Mouse (Mus musculus) spleen, postnatal 36 days (tissue): ENCODE results near the gene Epn3.

Source experiments
- DNase-seq, 2 experiments: peaks; one replicate each; pipeline ENCODE4 v3.0.0; 2022; ENCODE audit warnings: low spot score in 2 of 2, mixed read lengths in 1 of 2

Gene Epn3

DNA sequence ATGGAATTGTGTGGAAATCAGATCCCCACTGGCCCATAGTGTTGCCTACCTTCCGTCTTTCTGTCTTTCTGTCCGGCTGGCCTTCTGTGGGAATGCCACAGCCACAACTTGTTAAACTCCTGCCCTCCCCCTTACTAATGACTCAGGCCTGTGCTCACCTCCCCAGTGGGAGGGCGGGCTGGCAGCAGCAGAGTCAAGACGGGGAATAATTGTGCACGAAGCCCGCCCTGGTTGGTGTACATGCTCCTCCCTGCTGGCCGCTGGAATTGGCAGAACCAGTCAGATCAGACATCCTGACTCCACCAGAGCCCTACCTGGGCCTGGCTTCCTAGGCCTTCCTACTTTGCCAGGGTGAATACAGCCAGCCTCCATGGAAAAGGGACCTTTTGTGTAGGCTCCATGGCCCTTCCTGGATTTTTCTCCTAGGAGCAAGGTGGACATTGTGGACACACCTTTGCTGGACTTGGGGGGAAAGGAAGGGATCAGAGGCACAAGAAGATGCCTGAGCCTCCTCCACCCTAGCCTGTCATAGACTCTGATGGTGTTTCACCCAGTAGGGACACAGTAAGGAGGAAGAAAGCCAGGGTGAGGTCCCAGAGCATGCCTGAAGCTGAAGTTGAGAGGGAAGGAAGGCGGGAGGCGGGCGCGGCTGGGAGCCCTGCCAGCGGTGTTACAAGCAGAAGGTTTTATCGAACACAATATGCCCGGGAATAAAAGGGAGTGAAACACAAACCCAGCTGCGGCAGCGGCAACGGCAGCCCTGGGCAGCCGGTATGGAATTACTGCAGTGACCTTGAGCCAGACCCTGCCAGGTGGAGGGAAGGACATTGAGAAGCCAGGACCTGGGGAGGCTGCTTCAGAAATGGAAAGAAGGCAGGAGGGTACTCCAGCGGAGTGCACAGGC is 1.4 kb downstream of the Epn3 start:
- no peak for DNase-seq

DNA sequence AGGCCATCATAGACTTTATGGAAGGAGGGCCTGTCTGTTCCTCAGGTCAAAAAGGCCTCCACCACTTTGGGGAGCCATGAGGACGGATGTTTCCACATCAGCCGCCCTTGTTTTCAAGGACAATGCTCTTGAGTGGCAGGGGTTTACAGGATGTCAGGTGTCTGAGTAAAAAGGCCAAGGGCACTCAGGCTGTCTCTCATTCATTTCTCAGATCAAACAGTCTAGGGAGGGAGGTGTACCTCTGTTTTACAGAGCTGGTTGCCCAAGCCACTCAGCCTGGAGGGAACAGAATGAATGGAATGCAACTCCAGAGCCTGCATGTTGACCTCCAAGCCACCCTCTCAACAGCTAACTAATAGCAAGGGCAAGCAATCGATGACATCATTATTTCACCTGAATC is 4.4 kb downstream of the Epn3 start:
- DNase-seq = no peak

DNA sequence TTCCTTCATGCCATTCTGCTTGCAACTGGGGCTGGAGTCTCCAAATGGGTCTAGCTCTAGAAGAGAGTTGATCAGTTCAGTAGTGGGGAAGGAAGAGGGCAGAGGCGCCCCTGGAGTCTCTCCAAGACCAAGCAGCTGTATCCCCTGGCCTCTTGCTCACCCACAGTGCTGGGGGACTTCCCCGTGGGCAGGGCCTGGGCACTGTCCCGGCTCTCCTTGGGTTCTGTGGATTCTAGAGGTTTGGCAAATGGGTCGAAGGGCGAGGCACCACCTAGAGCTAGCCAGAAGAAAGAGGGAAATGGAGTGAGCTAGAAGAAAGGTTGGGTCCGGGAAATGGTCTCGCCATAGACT is 8.1 kb downstream of the Epn3 start:
- DNase-seq = no peak

DNA sequence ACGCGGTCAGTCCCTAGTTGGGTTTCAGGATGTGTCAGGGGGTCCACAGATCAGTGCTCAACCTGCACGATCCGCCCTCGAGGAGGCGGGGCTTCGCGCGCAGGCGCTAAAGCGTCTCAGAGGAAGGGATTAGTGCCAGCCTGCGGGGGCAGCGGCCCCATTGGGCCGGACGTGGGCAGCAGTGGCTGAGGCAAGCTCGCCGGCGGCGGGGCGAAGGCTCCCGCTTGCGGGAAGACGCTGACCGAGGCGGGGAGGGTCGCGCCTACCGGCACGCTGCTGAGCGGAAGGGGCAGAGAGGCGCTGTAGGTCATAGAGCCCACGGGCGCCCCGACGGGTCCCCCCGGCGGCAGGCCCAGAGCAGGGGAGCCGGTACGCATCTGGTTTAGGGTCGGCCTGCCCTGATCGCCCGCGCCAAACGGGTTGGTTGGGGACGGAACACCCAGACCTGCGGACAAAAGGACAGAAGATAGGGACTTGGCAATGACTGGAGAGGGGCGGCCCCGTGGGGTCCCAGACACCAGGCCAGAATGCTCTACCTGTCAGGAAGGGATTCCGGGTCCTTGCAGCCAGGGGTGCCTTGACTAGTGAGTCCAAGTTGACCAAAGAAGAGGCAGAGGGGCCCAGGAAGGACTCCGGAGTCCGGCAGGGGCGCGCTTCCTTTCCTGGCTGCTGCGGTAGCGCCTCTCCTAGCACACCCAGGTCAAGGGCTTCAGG is 8.6 kb downstream of the Epn3 start:
- DNase-seq = no peak

DNA sequence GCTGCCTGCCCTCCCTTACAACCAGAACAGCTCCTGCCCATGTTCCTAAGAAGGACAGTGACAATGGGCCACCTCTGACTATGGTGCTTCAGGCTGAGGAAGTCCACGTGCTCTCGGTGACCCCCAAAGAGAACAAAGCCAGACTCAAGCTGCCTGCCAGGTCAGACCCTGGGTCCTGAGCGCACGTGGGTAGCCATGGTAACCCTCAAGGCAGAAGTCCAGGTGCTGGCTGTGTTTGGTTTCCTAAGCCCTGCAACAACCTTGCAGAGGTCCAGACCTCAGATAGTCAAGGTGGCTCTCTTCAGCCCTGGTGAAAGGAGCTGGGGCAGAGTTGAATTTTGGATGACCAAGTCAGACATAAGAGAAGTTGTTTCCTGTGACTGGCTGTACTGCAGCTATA is 10.0 kb downstream of the Epn3 start:
- DNase-seq = no peak

DNA sequence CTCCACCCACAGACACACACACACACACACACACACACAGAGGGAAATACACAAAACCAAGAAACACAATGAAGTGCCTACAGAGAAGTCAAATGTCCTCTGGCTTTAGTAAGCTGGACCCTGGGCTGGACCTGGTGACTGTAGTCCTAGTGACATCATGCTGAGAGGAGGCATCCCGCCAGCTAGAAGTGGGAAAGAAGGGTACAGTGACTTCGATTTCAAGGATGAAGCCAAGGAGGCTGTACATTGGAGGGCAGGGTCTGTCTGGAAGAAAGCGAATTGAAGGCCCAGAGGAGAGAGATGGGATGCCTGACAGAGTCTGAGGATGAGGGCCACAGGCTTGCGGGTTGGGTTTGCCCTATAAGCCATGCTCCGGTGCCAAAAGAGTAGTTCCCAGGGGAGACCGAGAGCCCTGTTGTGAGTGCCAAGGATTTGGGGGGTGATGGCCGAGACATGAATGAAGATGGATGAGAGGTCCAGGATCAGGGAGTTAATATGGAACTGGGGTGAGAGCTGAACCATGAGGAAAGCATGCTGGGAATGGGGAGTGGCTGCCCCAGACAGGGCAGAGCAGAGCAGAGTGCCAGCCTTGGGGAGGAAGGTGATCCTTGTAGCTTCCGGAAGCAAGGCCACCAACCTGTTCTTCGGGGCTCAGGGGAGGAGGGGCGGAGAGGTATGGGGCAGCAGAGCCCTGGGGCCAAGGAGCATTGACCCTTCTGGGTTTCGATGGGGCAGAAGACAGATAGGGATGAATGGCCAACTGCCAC is 10.8 kb downstream of the Epn3 start:
- DNase-seq = no peak

DNA sequence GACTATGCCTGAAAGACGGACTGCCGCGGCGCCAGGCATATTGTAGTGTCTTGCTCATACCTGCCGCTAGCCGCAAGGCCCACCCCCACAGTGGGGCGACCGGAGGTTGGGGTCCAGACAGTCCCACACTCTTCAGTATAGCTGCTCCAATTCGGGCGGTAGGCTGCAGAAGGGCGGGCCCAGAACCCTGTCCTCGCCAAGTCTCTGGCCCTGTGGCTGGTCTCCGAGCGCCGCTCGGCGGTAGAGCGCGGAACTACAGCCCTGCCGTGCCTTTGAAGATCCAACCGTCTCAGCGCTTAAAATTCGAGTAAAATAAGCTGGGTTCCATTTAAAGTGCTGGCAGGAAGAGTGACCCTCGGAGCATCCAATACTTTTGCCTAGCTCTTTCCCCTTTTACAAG is 13.8 kb downstream of the Epn3 start, which contains the start of gene Spata20:
Spata20 (minus strand) TSS at position 179 of the 400 bp plus-strand sequence.
- DNase-seq = peak; percentile 37 to 49

DNA sequence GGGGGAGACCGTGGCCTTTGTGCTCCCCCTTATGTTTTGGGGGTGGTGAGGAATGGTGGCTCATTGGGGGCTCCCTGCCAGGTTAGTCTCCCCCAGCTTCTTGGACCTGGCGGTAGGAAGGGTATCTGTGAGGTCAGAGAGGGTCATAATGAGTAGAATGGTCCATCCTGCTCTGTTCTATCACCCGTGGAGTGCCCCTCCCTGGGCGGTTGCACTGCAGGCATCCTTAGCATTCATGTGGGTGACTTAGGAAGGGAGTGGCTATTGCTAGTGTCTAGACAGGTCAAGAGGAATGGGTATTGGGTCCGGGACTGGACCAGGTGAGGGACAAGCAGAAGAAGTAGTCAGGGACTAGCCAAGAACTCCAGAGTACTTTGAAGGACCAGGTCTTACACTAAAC is 14.6 kb downstream of the Epn3 start:
- no peak for DNase-seq

DNA sequence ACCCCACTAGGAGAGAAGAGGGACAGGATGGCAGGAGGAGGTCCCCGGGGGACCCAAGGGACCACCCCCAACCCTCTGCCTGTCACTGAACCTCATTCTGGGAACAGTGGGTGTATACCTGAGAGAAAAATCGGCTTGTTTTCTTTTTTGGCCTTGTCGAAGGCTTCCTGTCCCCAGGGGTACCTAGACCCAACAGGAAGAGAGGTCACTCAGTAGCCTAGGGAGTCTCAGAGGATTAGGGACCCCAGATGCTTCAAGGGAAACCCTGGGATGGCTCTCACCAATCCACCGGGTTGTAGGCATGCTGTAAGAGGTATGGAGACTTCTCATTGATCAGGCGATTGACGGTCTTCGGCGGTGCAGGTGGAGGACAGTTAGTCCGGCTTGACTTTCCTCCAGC is 15.1 kb downstream of the Epn3 start:
- no peak for DNase-seq

DNA sequence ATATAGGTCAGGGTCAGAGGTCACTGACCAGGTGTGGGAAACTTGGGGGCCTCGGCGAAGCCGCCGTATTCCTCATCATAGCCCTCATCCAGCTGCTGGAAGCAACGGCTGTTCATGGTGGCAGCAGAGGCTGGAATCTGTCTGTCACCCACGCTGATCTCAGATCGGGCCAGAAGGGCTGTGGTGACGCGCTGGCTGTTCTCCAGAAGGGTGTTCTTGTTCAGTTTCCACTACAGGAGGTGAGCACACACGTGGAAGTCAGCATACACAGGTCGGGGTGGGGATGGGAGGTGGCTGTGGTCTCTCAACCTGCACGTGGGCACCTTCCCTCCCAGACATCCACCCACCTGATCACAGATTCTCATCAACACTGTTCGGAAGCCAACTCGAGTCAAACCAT is 15.9 kb downstream of the Epn3 start:
- DNase-seq = no peak

DNA sequence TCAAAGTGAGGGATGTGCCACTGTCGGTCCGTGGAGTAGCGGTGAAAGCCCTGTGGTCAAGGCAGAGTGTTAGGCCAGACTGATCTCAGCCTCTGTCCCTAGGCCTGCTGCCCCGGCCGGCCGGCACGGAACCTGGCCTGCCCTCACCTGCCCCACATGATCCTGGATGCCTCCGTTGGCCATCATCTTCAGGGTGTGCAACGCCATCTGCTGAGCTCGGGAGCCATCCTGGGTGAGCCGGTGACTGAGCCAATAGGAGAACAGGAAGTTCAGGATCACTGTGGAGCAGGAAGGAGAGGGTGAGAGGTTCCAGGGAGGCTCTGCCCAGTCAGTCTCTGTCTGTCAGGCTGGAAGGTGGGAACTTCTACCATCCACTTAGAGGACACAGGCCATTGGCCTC is 16.3 kb downstream of the Epn3 start:
- DNase-seq = no peak

DNA sequence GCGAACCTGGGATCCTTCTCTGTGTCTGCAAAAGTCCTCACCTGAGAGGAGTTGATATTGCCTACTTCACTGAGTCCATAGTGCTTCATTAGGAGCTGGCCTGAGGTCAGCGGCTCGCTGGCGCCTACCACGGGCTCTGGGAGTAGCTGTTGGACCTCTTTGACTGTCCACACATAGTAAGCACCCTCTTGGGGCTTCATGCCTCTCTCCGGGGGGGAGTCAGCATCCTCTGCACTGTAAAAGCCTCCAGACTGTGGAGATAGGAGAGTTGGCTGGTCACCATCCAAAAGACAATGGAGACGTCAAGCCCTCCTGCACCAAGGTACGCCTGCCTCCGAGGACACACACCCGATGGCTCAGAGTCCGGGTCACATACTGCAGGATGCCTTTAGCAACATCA is 17.0 kb downstream of the Epn3 start:
- no peak for DNase-seq

DNA sequence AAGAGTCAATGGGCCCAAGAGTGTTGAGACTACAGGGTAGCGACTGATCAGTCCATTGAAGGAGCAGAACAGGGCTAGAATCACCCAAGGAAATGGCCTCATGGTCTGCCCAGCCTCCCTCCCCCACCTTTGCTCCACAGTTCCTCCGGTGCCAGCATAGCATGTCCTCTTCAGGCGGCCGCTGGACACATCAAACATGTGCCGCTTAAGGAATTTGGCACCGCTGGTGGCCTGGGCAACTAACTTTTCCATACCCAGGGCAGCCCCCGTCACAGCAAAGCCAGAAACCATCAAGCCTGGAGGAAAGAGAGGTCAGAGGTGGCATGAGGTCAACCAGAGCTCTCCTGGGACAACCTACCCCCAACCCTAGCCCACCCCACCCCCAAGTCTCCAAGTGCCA is 17.8 kb downstream of the Epn3 start:
- DNase-seq = no peak

DNA sequence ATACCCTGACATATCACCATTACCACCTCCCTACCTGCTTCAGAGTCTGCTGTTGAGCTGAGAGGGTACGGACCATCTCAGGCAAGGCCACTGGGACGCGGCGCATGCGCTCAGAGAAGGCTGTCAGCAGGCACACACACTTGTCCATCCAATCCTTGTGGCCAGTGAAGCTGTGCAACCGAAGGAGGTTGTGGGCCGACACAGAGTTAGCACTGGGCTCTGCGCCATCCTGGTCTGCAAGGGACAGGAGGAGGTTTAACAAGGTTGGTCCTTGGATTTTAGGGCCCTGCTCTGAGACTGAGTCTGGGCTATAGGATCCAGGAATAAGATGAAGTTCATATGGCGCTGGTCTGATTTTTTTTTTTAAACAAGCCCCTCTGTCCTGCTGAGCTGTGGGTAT is 19.4 kb downstream of the Epn3 start:
- no peak for DNase-seq

DNA sequence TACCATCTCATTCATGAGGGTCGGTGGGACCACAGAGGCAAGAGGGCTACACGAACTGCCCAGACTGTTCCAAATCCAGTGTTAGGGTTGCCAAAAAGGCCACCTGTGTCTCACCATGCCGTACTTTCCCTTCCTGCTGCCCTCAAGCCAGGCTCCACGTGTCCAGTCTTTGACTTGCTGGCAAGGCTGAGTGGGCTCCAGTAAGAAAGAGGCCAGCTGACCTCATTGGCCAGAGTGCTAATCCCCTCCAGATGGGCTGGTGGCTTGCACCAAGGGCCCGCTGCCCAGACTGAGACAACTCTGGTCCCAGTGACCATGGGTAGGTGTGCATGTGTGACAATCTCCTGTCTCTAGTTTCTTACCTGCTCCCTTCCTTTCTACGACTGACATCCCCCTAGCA is 22.1 kb downstream of the Epn3 start:
- DNase-seq = no peak

DNA sequence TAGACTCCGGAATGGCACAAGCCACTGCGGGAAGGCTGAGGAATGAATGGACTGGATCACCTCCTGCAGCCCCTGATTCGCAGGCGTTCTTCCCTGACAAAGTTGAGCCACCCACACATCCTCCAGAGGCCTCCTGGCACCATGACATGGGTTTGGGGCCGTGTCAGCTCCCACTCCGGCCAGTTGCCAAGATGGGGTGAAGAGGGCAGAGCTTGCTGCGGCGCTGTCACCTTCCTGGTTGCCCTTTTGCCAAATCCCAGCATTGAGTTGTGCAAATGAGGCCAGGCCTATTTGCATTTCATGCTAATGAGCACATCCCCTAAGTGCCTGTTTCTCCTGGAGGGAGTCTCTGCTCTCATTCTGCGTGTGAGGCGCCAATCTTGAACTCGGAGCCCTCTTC is 24.1 kb downstream of the Epn3 start:
- DNase-seq = no peak

DNA sequence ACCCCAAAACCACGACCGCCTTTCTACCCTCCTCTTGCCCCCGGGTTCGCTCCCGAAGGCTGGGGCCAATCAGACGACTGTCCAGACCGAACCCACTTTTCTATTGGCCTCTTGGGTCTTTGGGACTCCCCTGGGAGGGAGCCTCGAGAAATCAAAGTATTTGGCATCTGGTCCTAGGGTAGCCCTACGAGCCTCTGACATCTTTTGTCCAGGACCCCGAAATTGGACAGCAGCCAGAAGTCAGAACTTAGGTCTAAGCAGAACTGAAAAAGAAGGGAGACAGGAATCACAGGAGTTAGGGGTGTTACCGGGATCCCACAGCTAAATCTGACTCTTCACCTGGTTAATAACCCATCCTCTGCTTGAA is 25.2 kb downstream of the Epn3 start:
- DNase-seq = no peak

DNA sequence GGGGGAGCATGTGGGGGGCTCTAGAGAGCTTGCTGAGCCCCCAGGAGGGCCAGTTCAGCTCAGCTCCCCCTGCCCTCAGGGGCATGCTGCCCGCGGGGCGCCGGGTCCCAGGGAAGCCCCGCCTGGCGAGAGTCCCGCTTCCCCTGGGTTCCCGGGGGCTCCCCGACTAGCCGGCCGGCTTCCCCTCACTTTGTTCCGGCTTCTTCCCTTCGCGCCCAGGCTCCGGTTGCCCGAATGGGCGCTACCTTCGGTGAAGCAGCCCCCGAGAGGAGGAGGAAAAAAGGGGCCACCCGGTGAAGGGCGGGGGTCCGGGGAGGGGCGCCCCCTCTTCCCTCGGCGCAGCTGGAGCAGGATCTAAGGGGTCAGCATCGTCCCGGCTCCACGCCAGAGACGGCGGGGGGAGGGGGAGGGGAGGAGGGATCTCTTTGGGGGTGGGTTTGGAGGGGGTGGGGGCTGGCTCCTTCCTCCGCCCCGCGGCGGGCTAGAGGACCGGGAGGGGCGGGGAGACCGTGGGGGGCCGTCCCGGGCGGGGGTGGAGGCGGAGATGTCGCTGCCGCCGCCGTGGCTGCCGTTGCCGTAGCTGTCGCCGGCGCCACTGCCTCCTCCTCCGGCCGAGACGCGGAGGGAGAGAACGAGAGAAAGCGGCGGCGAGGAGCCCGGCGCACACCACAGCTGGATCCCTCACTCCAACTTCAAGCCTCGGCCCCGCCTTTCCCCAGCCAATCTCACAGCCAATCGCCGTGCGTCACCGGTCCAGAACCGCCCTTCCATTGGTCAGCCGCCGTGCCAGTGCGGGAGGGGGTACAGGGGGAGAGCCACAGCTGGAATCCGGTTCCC is 25.8 kb downstream of the Epn3 start, which contains the start of gene Cacna1g:
Cacna1g (minus strand) TSS at position 492 of the 837 bp plus-strand sequence.
- peak; percentile 60 for DNase-seq

DNA sequence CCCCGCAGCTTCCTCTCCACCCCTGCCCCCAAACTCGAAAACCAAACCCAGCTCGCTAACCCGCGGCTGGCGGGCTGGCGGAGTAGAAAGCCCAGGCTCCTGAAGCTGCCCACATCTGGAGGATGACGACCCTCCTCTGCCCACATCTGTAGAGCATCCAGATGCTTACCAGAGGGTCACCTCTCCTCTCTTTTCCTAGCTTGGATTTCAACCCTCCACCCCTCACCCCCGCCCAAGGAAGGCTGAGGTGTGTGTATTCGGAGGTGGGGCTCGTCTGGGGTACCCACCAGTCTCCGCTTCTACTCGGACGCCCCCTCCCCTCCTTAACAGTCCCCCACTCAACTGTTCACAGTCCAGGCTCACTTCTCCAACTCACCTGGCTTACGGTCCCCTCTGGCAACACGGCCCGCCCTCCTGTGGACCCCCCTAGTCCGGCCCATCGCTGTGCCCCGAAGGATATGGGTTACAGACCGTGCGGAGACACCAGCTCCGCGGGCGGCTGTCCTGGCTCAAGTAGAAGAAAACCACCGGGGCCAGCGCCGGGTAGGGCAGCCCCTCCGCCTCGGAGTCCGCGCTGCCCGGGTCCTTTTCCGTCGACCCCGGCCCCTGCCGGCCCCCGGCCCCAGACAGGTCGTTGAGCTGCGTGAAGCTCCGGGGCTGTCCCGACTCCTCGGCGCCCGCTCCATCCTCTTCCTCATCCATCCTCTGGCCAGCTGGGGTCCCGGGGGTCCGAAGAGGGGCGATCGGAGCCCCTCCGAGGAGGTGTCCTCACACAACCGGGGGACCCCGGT is 26.7 kb downstream of the Epn3 start:
- DNase-seq = no peak

DNA sequence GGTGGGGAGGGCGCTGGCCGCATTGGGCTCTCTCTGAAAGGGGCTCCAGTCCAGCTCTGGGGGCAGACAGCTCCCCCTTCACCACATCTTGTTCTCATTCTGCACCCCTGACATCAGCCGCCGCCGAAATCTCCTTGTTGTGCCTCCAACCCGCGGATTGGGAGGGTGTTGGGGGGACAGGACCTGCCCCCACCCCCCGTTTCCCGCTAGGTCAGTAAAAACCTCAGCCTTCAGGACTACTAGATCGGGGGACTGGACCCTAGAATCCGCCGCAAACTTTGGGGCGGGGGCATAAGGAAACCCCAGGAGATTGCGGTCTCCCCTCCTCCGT is 27.2 kb downstream of the Epn3 start:
- DNase-seq = no peak
